Mouse (Mus musculus) adrenal gland, postnatal 4 days (tissue): ENCODE data around the gene Uxs1. TPM values are rescaled to one million over a fixed set of nuclear protein-coding genes. Genes with fewer than 3 reads are reported as not detected.

ENCODE experiments used
- DNase-seq, 2 experiments: peaks; one replicate each; pipeline ENCODE4 v3.0.0; 2021 to 2022; ENCODE audit warnings: low spot score in 2 of 2, mixed read lengths in 2 of 2
- long read RNA-seq, 2 experiments: library from polyadenylated mRNA; stranded (forward); transcript quantifications; one replicate each; pipeline ENCODE4 v2.0.0; 2021
- total RNA-seq, 2 experiments: library from RNA; stranded (reverse); gene quantifications; 2 replicates each; pipeline ENCODE4 v1.2.3; 2021

The Uxs1 gene
- total RNA-seq, result 10 to 100 TPM; 40.6 to 41.6 TPM
- long read RNA-seq, experiment 1, full-length matches to known transcripts, result 11 of 13 reads
- long read RNA-seq, experiment 1, partial matches to known transcripts, result 1 of 13 reads
- long read RNA-seq, experiment 1, other reads (novel, unspliced or antisense), result 1 of 13 reads
- long read RNA-seq, experiment 2, full-length matches to known transcripts, result 14 of 31 reads
- long read RNA-seq, experiment 2, partial matches to known transcripts, result 7 of 31 reads
- long read RNA-seq, experiment 2, other reads (novel, unspliced or antisense), result 10 of 31 reads

DNA sequence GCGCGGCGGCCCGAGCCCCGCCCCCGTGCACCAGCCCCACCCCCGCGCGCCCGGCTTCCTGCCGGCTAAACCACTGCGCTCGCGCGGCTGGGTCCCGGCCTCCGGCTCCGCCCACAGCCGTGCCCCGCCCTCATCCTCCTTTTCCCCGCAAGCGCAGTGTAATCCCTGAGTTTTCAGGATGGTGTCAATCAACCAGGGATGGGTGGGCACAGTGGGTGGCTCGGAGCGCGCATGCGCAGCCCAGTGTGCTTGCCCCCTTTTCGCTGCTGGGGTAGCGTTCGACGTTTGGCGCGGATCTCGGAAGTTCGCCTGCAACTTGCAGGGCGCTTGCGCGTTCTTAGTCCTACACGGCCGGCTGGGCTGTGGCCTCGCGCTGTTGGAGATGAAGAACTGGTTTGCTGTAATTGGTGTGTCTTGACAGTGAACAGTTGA is at the start of gene Uxs1:
Gene Uxs1, minus strand, starts transcription at position 38 of the 432 bp plus-strand sequence.
- peak; percentile 90 to 97 for DNase-seq

DNA sequence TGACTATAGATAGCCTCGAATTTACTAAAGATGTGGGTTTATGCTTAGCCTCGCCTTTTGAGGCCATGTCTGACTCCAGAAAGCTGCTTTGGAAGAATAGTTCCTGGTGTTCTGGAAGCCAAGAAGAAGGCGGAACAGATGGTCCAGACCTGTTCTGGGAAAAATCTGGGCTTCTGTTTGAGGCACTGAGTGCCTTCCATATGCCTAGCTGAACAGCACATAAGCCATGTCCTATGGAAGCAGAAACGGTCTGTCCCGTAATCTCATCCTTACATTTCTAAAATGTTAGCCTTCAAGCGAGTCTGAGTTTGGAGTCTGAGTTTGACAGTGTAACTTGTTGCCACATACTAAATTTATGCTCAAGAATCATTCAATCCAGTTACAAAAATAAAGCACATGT is 49.6 kb upstream of the Uxs1 start:
- no peak for DNase-seq

GRCm38 (mm10) chr1:43871116-43871515 is 43.5 kb upstream of the Uxs1 start:
- DNase-seq, result no peak

DNA sequence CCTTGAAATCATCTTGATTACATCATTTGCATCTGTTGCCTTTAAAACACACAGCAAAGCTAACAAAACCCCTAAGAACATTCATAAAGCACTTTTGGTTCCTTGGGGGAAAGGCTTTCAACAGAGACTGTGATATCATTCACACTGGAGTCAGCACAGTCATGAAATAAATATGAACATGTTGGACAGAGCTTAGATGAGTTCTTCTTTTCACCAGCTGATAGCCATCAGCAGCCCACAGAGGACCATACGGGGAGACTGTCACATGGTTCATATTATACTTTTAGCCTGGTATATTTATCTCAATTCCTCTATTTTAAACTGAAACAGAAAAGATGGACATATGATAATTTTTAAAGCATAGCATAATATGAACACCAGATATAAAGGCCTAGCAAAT is 40.9 kb upstream of the Uxs1 start:
- DNase-seq, result no peak

DNA sequence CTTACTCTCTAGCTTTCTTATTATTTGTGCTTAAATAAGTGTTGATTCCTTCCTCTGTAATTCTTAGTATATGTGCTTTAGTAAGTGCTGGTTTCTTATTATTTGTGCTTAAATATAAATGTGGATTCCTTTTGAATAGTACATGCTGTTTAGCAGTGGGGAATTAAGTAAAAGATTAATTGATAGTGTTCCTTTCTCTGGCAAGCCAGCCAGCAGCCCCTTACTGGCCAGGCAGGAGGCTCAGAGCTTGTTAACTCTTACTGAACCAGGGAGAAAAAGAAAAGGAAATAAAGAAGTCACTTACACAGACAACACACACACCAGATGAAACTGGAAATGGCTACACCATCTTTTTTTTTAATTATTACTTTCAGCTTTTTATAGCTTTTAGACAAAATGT is 37.2 kb upstream of the Uxs1 start:
- no peak for DNase-seq

DNA sequence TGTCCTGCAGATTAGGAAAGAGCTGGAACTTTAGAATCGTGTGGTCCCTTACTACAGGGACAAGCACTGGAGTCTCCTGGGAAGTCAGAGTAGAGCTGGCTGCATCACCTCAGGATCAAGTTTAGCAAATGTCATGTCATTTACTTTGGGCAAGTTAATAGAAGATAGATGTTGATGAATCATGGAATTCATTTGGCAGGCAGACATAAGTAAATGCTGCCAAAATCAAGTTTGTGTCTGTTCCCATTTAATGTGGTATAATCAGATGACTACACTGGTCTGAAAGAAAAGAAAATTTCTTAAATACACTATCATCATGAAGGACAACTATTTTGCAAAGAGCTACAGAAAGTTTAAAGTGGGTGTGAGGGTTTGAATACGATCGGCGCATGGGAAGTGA is 35.0 kb upstream of the Uxs1 start:
- no peak for DNase-seq

- no peak for DNase-seq
Measured at GRCm38 (mm10) chr1:43858988-43859387, 31.4 kb upstream of the Uxs1 start.

DNA sequence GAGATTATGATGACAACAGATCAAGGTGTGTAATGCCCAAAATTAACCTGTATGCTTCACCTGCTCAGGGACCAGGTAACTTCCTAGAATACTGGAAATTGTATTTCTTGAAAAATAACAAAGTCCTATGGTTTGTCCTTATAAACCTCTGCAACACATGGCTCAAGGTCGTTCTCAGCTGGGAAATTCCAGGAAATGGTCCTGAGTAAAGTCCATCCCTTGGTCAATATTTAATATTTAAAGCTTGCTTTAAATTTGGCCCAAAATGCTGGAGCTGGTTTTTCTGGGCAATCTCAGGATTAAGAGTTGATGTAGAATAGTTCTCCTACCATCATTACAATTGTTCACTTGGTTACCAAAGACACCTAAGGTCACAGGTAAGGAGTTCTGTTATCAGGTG is 30.1 kb upstream of the Uxs1 start:
- DNase-seq, result no peak

DNA sequence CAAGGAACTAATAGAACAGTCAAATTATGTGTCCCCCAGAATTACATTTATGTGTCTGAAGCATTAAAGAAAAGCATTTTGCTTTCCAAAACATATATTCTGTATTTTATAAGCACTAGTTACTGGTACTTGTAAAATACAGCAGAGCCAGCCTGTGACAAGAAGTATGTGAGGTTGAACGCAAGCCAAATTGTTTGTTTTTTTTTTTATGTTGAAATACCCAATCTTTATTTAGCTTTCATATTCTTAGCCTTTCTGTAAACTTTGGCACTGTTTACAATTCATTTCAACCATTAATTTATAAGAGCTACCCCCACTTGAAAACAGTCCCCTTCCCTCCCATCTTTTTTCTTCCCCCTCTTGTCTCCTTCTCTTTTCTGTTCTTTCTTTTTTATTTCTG is 28.0 kb upstream of the Uxs1 start:
- no peak for DNase-seq

GRCm38 (mm10) chr1:43843398-43843797 is 15.8 kb upstream of the Uxs1 start:
- DNase-seq, result no peak

DNA sequence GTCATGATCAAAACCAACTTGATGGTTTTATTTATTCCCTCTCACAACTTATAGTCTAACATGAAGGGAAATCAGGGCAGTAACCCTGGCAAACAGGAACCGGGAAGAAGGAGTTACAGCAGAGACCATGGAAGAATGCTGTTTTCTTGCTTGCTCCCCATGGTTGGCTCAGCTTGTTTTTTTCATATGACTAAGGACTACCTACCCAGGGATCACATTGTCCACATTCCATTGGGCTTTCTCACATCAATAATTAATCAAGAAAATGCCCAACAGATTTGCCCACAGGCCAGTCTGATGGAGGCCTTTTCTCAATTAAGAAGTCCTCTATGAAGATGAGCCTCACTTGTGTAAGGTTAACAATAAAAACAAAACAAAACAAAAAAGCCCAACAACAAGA is 9.6 kb upstream of the Uxs1 start:
- no peak for DNase-seq

DNA sequence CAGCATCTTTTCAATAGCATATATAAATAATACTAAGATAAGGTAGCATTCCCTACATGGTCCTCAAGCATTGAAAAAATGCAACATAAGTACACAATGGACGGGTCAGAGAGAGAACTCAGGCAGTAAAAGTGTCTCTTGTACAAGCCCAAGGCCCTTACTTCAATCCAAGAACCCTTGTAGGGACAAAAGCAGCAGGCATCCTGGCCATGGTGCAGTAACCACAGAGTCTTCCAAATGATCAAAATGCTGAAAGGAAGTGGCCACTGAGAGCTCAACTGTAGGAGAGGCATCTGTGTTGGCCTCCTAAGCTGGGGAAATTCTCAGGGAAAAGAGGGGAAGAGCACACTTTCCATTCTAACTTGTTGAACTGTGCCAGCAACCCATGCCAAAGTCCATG is 2.5 kb upstream of the Uxs1 start:
- DNase-seq, result no peak

DNA sequence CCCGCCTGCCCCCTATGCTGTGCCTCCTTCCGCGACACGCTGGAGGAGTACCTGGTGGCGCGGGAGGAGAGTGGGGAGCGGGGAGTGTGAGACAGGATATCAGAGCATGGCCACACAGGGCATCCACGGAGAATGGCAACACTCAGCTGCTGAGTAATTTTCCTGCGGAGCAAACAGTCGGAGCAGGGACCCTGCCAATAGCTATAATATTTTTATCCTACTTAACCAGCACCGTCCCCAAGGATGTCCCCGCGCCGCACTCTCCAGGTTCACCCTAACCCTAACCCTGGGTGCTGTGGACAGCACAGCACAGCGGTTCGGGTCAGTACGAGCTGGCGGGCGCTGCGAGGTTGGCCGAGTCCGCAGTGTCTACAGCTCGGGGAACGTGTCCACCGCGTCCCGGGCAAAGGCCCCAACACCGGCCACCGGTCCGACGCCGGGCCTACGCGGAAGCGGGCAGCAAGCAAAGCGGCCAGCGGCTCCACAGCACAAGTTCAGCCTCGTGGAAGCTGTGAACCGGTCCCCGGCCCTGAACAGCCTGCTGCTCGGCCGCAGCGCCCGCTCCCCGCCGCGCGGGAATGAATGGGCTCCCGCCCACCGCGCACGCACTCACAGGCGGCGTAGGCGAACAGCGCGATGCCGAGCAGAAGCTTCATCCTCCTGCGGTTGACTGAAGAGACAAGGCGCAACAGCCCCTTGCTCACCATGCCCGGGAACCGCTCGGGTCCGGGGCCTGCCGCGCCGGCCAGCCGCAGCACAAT is 418 bp downstream of the Uxs1 start:
- peak in 1 of 2 experiments; percentile 36 for DNase-seq

DNA sequence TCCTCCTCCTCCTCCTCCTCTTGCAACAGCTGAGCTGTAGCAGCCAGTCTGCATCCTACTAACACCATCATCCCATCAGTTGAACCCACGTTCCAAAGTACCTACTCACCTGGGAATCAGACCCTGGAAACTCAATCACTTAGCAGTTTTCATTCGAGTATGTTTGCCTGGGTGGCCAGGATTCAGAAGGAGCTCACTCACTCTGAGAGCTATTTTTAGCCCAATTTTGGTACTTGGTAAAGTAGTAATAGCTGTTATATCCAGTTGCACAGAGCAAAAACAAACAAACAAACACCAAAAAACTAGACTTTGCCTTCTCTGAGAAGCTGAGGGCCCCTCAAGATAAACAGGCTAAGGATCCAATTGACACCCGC is 985 bp downstream of the Uxs1 start:
- no peak for DNase-seq

DNA sequence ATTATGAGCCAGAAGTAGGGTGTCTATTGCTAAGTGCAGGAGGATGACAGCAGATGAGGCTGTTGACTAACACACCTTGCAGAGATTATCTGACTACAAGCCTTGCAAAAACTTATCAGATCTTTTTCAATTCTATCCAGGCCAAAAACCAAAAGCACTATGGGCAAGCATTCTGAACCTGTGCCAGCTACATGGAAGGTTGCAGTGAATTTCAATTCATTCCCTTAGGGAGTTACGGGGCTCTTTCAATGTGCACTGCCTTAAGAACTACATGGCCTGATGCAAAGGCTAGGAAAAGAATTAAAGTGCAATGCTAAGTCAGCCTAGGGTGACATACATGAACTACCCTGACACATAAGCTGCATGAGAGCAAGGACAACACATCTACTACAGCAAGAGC is 4.2 kb downstream of the Uxs1 start:
- no peak for DNase-seq

DNA sequence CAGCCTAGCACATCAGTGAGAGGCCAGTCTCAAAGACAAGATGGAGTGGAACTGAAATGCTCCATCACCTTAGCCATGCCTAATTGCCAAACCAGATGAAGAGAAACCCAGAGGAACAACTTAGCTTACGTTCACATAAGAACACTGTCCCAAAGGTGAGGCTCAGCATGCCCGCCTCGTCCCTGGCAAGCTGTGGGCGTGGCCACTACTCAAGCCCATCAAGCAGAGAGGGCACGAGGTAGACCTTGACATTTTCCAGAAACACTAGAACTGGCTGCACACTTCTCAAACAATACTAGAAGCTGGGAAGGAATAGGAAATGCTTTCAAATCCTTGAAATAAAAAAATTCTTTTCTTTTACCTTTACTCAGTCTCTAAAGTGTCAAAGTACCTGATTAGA is 5.0 kb downstream of the Uxs1 start:
- no peak for DNase-seq

- DNase-seq, result no peak
Measured at GRCm38 (mm10) chr1:43821804-43822203, 5.8 kb downstream of the Uxs1 start.

DNA sequence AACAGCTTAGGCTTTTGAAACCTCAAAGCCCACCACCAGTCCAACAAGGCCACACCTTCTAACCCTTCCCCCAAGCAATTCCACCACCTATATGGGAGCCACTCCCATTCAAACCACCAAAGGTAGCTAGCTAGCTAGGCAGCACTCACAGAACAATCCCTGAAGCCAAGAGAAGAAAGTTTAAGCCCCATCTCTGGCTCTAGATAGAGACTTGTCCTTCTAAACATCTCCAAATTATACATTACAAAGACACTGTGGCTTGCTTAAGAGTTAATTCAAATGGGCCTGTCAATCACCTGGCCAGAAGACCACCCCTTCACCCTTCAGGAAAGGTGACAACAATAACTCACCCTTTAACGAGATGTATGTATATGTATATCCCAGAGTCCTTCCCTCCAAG is 7.0 kb downstream of the Uxs1 start:
- DNase-seq, result no peak

DNA sequence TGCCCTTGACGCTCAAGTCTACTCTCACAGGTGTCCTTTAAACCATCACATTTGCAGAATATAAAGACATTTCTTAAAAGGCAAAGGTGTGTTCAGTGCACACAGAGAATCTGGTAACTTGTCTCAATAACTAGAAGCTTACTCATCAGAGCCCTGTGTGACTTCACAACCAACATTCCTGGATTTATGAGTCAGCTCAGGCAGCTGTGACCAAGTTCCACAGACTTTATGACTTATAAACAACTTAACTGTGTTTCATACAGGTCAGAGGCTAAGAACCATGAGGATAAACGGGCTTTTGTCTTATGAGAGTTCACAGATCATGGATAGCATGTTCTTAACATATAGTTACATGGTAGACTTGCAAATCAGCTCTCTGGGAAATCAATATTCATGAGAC is 8.5 kb downstream of the Uxs1 start:
- no peak for DNase-seq

DNA sequence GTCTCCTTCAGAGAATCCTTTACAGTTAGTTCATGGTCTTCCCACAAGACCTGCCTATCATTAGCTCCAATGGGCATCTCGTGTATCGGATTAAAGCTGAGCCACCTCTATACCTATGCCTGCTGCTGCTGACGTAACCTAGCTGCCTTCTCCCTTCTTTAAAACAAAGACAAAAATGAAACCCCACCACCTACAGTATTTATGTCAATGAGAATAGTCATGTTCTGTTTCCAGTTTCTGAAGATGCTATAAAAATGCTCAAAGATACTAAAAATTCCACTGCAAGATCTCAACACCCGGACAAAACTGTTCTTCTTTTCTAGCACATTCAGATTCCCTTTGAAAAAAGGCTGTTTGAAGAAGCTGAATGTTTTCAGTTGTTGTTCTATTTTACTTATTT is 9.2 kb downstream of the Uxs1 start:
- DNase-seq, result no peak

DNA sequence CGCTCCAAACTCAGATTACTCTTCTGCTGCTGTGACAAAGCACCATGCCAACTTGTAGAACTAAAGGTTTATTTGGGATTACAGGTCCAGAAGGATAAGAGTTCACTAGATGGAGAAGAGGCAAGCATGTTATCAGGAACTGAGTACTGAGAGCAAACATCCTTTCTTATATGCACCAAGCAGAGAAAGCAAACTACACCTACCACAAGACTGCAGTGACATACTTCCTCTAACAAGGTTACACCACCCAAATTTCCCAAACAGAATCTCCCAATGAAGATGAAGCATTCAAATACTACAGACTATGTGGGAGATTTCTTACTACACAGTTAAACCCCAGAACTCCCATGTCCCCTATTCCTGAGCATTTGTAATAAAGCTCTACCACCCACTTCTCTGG is 15.8 kb downstream of the Uxs1 start:
- no peak for DNase-seq

DNA sequence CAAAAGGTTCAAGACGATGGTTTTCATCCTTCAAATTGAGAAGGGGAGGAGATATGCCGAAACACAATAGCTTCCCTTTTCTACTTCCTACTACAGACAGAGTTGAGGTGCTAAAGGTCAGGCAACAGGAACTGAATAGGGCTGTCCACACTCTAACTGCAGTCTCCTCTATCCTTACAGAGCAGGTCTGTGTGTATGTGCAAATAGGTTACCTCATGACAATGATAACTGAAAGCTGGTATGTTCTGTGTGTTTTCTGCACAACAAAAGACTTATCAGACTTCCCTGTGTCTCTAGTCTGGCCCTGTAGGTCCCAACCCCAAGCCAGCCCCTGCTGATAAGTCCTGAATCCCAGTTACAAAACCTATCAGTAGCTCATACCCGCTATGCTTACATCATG is 16.5 kb downstream of the Uxs1 start:
- DNase-seq, result no peak

DNA sequence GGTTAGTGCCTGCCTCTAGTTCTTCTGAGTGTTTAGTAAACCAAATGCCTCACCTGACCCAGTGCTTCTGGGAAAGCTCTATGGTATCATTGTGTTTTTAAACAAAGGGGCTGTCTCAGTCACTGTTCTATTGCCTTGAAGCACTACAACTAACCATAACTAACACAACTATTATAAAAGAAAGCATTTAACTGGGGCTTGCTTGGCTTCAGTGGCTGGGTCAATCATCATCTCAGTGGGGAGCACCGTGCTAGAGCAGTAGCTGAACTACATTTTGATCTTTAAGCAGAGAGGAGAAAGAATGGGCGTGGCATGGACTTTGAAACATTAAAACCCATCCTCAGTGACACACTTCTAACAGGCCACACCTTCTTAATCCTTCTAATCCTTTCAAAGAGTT is 18.2 kb downstream of the Uxs1 start:
- no peak for DNase-seq
